Mouse (Mus musculus) heart, embryonic 16.5 days (tissue): ENCODE results near the gene Pam. TPM values are rescaled to one million over a fixed set of nuclear protein-coding genes. Genes with fewer than 3 reads are reported as not detected.

Source experiments
- ATAC-seq: fragments of 200-750 bp; cut with Nextera tagmentation; replicated peaks from 2 replicates; pipeline ENCODE4 v1.8.0; 2017; ENCODE audit warnings: moderate number of reproducible peaks; ENCODE audit not compliant: insufficient read depth, low FRiP score; ENCODE audit errors: extremely low read depth
- H3K27ac ChIP-seq: fragments of 300-500 bp; sonication (generic); 2 replicates; pipeline ENCODE4 v1.5.1; 2014; ENCODE audit warnings: mild to moderate bottlenecking, low read length, control low read depth, moderate library complexity
- H3K27me3 ChIP-seq: fragments of 300-500 bp; sonication (generic); 2 replicates; pipeline ENCODE4 v1.6.1; 2014; ENCODE audit warnings: low read length, mixed read lengths; ENCODE audit not compliant: control insufficient read depth, insufficient read depth
- H3K36me3 ChIP-seq: fragments of 300-500 bp; sonication (generic); 2 replicates; pipeline ENCODE4 v1.6.1; 2014; ENCODE audit not compliant: control insufficient read depth, insufficient read depth
- H3K4me1 ChIP-seq: fragments of 300-500 bp; sonication (generic); 2 replicates; pipeline ENCODE4 v1.6.1; 2014; ENCODE audit warnings: low read length, mixed read lengths; ENCODE audit not compliant: control insufficient read depth, insufficient read depth
- H3K4me2 ChIP-seq: fragments of 300-500 bp; sonication (generic); 2 replicates; pipeline ENCODE4 v1.6.1; 2014; ENCODE audit warnings: low read depth, mild to moderate bottlenecking, control low read depth, low read length
- H3K4me3 ChIP-seq: fragments of 300-500 bp; sonication (generic); 2 replicates; pipeline ENCODE4 v1.5.1; 2014; ENCODE audit warnings: mild to moderate bottlenecking, control low read depth, low read length
- H3K9ac ChIP-seq: fragments of 300-500 bp; sonication (generic); 2 replicates; pipeline ENCODE4 v1.6.1; 2014; ENCODE audit warnings: low read length, control low read depth
- H3K9me3 ChIP-seq: fragments of 300-500 bp; sonication (generic); replicated peaks from 2 replicates; pipeline ENCODE4 v1.6.1; 2016; ENCODE audit warnings: low read length; ENCODE audit not compliant: control insufficient read depth
- WGBS: fragments of 180-500 bp; shearing (Covaris S2); extraction: QIAGEN DNeasy Blood & Tissue Kit; methylation state at CpG from one replicate; pipeline ENCODE4 v1.1.7; 2014; 5-methylcytosine and 5-hydroxymethylcytosine counted together
- polyA plus RNA-seq: library from polyadenylated mRNA; unstranded; fragments of >200 nt; fragmentation: Nextera tagmentation; extraction: Ambion mirVana; gene quantifications from 2 replicates; pipeline ENCODE4 v1.2.1, GENCODE M21; 2015

Pam gene
- polyA plus RNA-seq, 1 experiment from 2014 or later: 434 TPM

- H3K4me2 ChIP-seq: no peak overlapping the region
- H3K9me3 ChIP-seq: no peaks in the 10 kb centered on the region
- 62% methylated on average over 3 of the region's 3 CpGs for WGBS
- H3K4me3 ChIP-seq: no peak overlapping the region
- no peak overlapping the region for H3K9ac ChIP-seq
- no peak for ATAC-seq
- H3K27me3 ChIP-seq: no peaks in the 10 kb centered on the region
- H3K36me3 ChIP-seq: peaks cover 2% of the 10 kb centered on the region; the same call in 1 of the 2 replicates
- H3K4me1 ChIP-seq: peaks cover 14% of the 10 kb centered on the region
- H3K27ac ChIP-seq: no peak overlapping the region
Measured at GRCm38 (mm10) chr1:97947100-97947499, 148.3 kb downstream of the Pam start.

GRCm38 (mm10) chr1:97943908-97944608 is 151.4 kb downstream of the Pam start:
- Histone ChIP-seq H3K4me3 (no peak overlapping the region), H3K4me1 (peaks cover 14% of the 10 kb centered on the region), H3K27me3 (no peaks in the 10 kb centered on the region), H3K27ac (no peak overlapping the region), H3K9me3 (no peaks in the 10 kb centered on the region), H3K4me2 (no peak overlapping the region), H3K9ac (no peak overlapping the region), H3K36me3 (peaks cover 6% of the 10 kb centered on the region; the same call in 1 of the 2 replicates)
- ATAC-seq: no peak
- WGBS: 72% methylated on average over 4 of the region's 4 CpGs

- Histone ChIP-seq H3K4me2 (no peak overlapping the region), H3K4me1 (peaks cover 14% of the 10 kb centered on the region), H3K4me3 (no peak overlapping the region), H3K27me3 (no peaks in the 10 kb centered on the region), H3K27ac (no peak overlapping the region), H3K9me3 (no peaks in the 10 kb centered on the region), H3K36me3 (peaks cover 6% of the 10 kb centered on the region; the same call in 1 of the 2 replicates), H3K9ac (no peak overlapping the region)
- ATAC-seq: no peak
- WGBS: 61% methylated on average over 4 of the region's 4 CpGs
Measured at GRCm38 (mm10) chr1:97943402-97943801, 152.0 kb downstream of the Pam start.

- Histone ChIP-seq H3K9me3 (no peaks in the 10 kb centered on the region), H3K27ac (no peak overlapping the region; the same call in 1 of the 2 replicates), H3K36me3 (peaks cover 6% of the 10 kb centered on the region; the same call in 1 of the 2 replicates), H3K4me2 (no peak overlapping the region), H3K4me3 (no peak overlapping the region), H3K9ac (no peak overlapping the region), H3K27me3 (no peaks in the 10 kb centered on the region), H3K4me1 (peaks cover 14% of the 10 kb centered on the region)
- no peak for ATAC-seq
- WGBS: 62% methylated on average over 2 of the region's 2 CpGs
Measured at GRCm38 (mm10) chr1:97942966-97943365, 152.5 kb downstream of the Pam start.

GRCm38 (mm10) chr1:97938586-97938985 is 156.9 kb downstream of the Pam start:
- Histone ChIP-seq H3K27ac (no peak overlapping the region), H3K4me1 (peaks cover 7% of the 10 kb centered on the region), H3K27me3 (no peaks in the 10 kb centered on the region), H3K36me3 (peaks cover 11% of the 10 kb centered on the region; the same call in 1 of the 2 replicates), H3K4me2 (no peak overlapping the region), H3K9ac (no peak overlapping the region), H3K4me3 (no peak overlapping the region), H3K9me3 (no peaks in the 10 kb centered on the region)
- 84% methylated on average over 3 of the region's 3 CpGs for WGBS
- ATAC-seq: no peak; the same call in 1 of the 2 replicates

GRCm38 (mm10) chr1:97938053-97938452 is 157.4 kb downstream of the Pam start:
- no peak overlapping the region for H3K4me2 ChIP-seq
- H3K27me3 ChIP-seq: no peaks in the 10 kb centered on the region
- no peaks in the 10 kb centered on the region for H3K9me3 ChIP-seq
- ATAC-seq: no peak
- peaks cover 4% of the 10 kb centered on the region for H3K4me1 ChIP-seq
- H3K9ac ChIP-seq: no peak overlapping the region
- H3K4me3 ChIP-seq: no peak overlapping the region
- 42% methylated on average over 3 of the region's 3 CpGs for WGBS
- H3K27ac ChIP-seq: no peak overlapping the region; the same call in 1 of the 2 replicates
- peaks cover 12% of the 10 kb centered on the region; the same call in 1 of the 2 replicates for H3K36me3 ChIP-seq

- no peak overlapping the region for H3K4me3 ChIP-seq
- H3K4me1 ChIP-seq: no peaks in the 10 kb centered on the region
- H3K9me3 ChIP-seq: no peaks in the 10 kb centered on the region
- no peak overlapping the region for H3K27ac ChIP-seq
- ATAC-seq: no peak
- H3K4me2 ChIP-seq: no peak overlapping the region
- no peak overlapping the region for H3K9ac ChIP-seq
- no peaks in the 10 kb centered on the region for H3K27me3 ChIP-seq
- peaks cover 12% of the 10 kb centered on the region; the same call in 1 of the 2 replicates for H3K36me3 ChIP-seq
Measured at GRCm38 (mm10) chr1:97934940-97935339, 160.5 kb downstream of the Pam start.

GRCm38 (mm10) chr1:97931220-97931619 is 164.2 kb downstream of the Pam start:
- H3K27ac ChIP-seq: no peak overlapping the region
- no peak for ATAC-seq
- WGBS: 92% methylated on average over 4 of the region's 4 CpGs
- H3K36me3 ChIP-seq: peaks cover 12% of the 10 kb centered on the region; the same call in 1 of the 2 replicates
- no peaks in the 10 kb centered on the region for H3K27me3 ChIP-seq
- H3K9me3 ChIP-seq: no peaks in the 10 kb centered on the region
- peaks cover 8% of the 10 kb centered on the region for H3K4me1 ChIP-seq
- H3K4me3 ChIP-seq: no peak overlapping the region
- no peak overlapping the region for H3K9ac ChIP-seq
- H3K4me2 ChIP-seq: no peak overlapping the region

- no peak overlapping the region for H3K27ac ChIP-seq
- H3K27me3 ChIP-seq: no peaks in the 10 kb centered on the region
- peaks cover 18% of the 10 kb centered on the region; the same call in 1 of the 2 replicates for H3K36me3 ChIP-seq
- 64% methylated on average over 4 of the region's 4 CpGs for WGBS
- ATAC-seq: no peak
- no peaks in the 10 kb centered on the region for H3K9me3 ChIP-seq
- H3K4me3 ChIP-seq: no peak overlapping the region
- no peak overlapping the region for H3K9ac ChIP-seq
- H3K4me1 ChIP-seq: peaks cover 8% of the 10 kb centered on the region
- no peak overlapping the region for H3K4me2 ChIP-seq
Measured at GRCm38 (mm10) chr1:97929415-97930028, 165.9 kb downstream of the Pam start.
